Mouse (Mus musculus) adrenal gland, adult (tissue): Measurements from ENCODE around the gene Megf8.
"Not testable (repeated sequence)": the region's sequence is repeated elsewhere in the genome, so short reads cannot be mapped to it uniquely, and the experiment has no call there.

Experiments used
- DNase-seq, 2 experiments: peaks; one replicate each; pipeline ENCODE4 v3.0.0; 2022 to 2023; ENCODE audit warnings: low spot score in 1 of 2; ENCODE audit not compliant: inconsistent age in 2 of 2

Megf8 gene

GRCm38 (mm10) chr7:25396621-25397020 is 79.7 kb downstream of the Megf8 start:
- DNase-seq, result peak in 1 of 2 experiments; percentile 54

- DNase-seq, result no peak
Observed at GRCm38 (mm10) chr7:25398610-25399009, 81.6 kb downstream of the Megf8 start, which contains the start of gene Lipe. Lipe (minus strand) TSS chr7:25398710.

GRCm38 (mm10) chr7:25399028-25399427 is 82.1 kb downstream of the Megf8 start:
- DNase-seq, result not testable (repeated sequence)

GRCm38 (mm10) chr7:25401551-25401950 is 84.6 kb downstream of the Megf8 start:
- no peak for DNase-seq

GRCm38 (mm10) chr7:25401986-25402385 is 85.0 kb downstream of the Megf8 start:
- peak; percentile 85 to 93 for DNase-seq

- peak; percentile 85 to 94 for DNase-seq
Observed at GRCm38 (mm10) chr7:25402671-25403101, 85.7 kb downstream of the Megf8 start.

GRCm38 (mm10) chr7:25406468-25406867 is 89.5 kb downstream of the Megf8 start:
- no peak for DNase-seq

GRCm38 (mm10) chr7:25409114-25409760 is 92.3 kb downstream of the Megf8 start:
- peak; percentile 25 to 73 for DNase-seq

GRCm38 (mm10) chr7:25410969-25411615 is 94.1 kb downstream of the Megf8 start:
- peak; percentile 8 to 63 for DNase-seq

GRCm38 (mm10) chr7:25411861-25412260 is 94.9 kb downstream of the Megf8 start:
- peak in 1 of 2 experiments; percentile 6 for DNase-seq

- DNase-seq, result peak in 1 of 2 experiments; percentile 3
Observed at GRCm38 (mm10) chr7:25412833-25413441, 96.0 kb downstream of the Megf8 start, which contains the start of gene Cxcl17. Cxcl17 (minus strand) TSS chr7:25412886.
